Mouse (Mus musculus) induced T-regulatory cell, adult 2 months (primary cell): ENCODE measurements around the gene Dtymk.
"Not testable (repeated sequence)": the region's sequence is repeated elsewhere in the genome, so short reads cannot be mapped to it uniquely, and the experiment has no call there.

Experiments used
- DNase-seq: peaks from one replicate; pipeline ENCODE4 v3.0.0-alpha.2; 2012; ENCODE audit warnings: low read depth

Gene Dtymk

DNA sequence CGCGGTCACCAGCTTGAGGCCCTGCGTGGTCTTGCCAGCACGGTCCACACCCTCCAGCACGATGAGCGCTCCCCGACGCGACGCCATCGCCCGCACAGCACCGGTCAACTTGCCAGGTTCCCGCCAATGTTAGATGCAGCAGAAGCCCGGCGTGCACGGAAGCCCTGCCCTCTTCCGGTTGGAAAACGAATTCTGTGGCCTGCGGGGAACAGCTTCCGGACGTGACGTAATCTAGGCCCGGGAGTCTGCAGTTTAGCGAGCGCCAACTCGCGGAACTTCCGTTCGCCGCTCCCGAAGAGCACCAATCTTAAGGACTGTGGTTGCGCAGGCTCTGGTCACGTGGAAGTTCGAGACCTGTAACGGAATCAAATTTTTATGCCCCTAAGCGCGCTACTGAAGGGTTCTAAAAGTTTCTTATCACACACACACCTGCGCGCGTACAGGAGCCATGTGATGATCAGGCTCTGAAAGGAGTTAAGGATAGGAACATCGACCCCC, at the start of gene Dtymk:
Gene Dtymk, minus strand, starts transcription at position 194 of the 498 bp plus-strand sequence.
- DNase-seq, result peak; percentile 98

DNA sequence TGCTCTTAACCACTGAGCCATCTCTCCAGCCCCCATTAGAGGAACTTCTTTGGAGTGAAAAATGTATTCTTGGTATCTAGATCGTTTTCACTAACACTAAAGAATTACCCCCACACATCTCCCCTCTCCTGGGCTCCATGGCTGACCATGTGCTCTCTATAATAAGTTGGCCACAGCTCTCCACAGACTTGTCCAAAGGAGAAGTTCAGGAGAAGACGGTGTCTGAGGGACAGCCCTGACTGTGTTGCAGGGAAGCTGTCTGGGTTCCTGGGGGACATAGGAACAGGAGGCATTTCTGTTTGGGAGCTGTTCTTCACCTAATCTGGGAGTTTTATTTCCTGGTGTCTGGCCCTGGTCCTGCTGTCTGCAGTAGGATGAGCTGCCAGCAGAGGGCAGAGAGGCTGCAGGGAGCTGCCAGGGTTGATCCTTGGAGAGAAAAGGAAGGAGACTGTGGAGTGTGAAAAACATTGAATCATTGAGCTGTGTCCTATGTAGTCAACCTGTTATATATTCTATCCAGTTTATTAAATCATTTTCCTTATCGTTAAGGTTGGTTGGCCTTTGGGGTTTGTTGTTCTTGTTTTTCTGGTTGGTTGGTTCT, 44.1 kb upstream of the Dtymk start:
- DNase-seq, result not testable (repeated sequence)

DNA sequence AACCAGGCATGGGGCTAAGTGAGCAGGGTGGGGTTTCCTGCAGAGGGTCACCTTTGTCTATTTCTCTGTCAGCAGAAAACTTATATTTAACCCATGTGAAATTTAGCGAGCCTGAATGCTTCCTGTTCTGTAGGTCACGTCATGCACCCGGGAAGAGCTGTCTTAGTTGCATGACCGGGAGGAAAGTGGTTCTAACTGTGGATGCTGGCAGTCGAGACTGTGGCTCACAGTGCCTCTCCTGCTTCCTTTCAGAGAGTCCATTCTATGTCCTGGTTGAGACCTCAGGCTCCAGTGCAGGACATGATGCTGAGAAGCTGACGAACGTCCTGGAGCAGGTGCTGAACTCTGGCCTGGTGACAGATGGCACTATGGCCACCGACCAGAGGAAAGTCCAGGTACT, 36.8 kb upstream of the Dtymk start:
- DNase-seq, result not testable (repeated sequence)

DNA sequence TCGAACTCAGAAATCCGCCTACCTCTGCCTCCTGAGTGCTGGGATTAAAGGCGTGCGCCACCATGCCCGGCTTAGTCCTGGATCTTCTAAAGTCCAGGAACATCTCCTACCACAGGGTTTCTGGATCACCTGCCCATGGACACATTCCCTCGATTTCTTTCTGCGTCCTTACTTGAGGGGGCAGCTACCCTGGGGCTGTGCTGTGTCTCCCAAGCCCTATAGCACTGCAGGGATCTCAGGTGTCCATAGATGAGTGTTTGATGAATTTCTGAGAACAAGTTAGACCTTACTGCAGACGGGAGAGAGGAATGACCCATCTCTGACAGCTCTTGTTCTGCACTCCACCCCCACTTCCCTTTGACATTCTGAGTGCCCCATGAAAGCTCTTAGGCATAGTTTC, 35.6 kb upstream of the Dtymk start:
- no peak for DNase-seq

DNA sequence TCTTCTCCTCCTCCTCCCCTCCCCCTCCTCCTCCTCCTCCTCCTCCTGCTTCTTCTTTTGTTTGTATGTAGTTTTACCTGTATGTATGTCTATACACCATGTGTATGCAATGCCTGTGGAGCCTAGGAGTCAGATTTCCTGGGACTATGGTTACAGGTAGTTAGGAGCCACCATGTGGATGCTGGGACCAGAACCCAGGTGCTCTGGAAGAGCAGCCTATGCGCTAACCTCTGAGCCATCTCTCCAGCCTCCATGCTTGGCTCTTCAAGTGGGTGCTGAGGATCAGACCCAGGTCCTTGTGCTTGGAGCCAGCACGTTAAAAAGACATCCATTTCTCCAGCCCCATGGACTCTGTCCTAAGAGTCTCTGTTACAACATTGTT, 34.8 kb upstream of the Dtymk start:
- DNase-seq, result no peak

DNA sequence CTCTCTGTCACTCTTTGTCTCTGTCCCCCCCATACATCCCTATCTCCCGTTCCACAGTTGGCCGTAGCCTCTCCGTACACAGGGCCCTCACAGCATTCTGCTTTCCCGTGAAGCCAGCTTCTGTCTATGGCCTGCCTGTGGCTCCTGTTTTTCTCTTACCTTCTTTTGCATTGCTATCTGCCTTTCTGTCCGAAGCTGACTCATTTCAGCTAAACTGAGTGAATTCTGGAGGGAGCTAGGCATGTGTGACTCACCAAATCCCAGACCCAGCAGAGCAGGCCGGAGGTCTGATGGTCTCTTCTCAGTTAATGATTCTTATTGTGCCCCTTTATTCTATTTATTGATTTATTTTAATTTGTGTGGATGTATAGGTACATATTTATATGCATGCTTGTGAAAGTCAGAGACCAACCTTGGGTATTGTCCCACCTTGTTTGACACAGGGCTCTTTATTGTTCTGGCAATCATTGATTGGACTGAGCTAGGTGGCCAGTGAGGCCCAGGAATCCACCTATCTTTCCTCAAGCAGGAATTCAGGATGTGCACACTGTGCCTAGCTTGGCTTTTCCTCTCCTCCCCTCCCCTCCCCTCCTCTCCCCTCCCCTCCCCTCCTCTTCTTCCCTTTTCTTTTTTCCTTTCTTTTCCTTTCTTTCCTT, 34.3 kb upstream of the Dtymk start:
- no peak for DNase-seq

DNA sequence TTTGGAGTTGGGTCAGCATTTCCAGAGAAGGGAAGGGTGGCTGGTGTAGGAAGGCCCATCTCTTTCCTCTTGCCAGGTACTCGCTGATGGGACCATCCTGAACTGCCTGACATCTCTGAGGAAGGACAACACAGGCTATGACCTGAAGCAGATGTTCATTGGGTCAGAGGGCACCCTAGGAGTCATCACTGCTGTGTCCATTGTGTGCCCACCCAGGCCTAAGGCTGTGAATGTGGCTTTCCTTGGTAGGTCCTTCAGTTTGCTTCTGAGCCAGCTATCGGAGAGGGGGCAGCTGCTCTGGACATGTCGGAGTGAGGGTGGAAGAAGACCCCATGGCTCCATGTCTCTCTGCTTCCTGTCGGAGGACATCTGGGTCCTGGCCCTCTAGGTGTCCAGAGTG, 33.5 kb upstream of the Dtymk start:
- no peak for DNase-seq

DNA sequence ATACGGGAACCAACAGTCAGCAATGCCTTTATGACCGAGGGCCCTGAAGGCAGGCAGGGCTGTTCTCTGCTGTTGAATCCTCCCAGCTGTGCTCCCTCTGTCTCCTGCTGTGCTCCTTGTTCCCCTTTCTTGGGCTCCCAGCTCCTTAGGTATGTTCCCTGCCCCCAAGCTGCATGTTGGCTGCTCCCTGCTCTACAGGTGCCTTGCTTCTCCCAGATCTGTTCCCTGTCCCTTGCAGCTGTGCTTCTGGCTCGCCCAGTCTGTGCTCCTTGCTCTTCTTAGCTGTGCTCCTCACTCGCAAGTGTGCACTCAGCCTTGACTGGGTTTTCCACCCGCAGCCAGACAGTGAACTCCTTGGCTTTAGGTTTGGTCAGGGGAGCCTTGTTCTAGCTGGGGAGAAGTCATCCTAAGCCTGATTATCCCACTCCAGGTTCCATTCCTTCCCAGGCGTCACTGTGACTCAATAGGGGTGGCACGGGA, 33.0 kb upstream of the Dtymk start:
- DNase-seq, result no peak

DNA sequence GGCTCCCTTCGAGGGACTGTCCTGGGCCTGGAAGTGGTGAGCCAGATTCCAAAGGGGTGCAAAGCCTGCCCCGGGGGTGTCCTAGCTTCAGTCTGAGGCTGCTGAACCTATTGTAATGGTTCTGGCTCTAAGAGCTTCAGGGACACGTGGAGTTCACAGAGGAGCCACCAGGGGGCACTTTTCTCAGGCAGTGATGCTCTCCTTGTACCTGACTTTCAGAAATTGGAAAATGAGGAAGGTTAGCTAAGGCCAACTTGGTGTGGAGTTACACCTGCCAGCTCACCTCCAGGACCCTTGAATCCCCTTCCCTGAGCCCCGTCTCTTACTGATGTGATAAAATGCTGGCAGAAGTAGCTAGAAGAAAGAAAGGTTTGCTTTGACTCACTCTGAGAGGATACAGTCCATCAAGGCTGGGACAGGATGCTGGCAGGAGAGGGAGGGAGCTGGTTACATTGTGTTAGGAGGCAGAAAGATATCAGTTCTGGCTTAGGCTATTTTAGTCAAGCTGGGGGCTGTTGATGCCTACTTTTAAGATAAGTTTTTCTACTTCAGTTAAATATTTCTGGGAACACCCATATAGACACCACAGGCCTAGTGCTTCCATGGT, 31.1 kb upstream of the Dtymk start:
- DNase-seq, result peak; percentile 26

DNA sequence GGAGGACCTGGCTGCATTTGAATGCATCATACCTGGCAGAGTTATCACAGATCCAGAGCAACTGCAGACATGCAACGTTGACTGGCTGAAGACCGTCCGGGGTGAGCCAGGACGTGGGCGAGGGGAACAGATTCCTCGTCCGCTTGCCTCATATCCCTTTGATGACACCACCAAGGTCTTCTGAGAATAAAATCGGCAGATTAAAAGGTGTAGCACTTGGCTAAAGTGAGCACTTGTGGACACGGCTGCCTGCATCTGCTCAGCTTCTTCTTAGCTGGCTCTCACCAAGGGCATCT, 24.8 kb upstream of the Dtymk start:
- no peak for DNase-seq

DNA sequence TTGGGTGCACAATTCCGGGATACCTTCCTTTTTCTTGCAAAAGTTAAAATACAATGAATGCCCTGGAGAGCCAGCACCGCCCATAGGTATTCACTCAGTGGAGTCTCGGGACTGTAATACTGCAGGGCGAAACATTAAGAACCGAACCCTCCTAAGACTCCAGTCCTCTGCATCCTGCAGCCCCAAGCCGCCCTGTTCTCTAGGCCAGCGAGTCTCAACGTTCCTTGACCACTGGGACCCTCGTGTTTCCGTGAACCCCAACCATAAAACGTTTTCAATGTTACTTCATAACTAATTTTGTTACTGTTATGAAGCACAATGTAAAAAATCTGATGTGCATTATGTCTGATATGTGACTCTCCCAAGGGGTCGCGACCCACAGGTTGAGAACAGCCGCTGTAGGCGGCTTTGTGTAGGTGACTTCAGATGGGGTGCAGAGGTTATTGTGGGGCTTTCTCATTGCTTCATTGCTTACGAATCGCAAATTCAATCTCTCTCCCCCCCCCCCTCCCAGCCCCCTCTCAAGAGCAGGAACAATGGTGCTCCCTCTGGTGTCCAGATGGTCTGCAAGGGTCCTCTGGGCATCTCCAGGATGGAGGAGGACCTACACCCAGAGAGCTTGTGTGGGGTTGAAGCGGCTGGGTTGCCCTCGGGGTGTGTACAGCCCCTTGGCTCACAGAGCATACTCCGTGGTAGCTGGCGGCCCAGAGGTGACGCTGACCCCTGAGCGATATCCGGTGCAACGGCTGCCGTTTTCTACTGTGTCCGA, 24.2 kb upstream of the Dtymk start:
- no peak for DNase-seq

DNA sequence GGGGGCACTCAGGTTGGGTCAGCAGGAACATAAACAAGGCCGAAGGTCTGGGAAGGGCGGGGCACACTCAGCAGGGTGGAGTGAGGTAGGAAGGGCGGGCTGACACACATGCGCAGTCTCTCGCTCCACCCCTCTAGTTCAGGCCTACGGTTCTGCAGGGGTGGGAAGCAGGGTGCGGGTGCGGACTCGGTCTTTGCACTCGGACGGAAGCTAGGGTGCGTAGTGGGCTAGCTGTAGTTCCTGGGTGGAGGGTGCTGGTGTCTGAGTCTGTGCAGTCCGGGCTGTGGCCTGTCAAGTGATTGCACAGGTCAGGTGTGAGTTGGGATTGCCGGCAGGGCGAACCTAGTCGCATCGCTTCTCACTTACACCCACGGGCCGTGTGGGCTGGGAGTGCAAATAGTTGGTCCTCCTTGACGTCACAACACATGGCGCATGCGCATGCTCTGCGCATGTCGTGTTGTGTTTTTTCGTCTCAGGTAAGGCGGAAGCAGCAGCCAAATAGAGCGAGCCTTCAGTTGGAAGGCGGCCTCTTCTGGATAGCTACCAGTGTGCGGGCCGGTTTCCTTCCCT, 23.5 kb upstream of the Dtymk start:
- peak; percentile 100 for DNase-seq

DNA sequence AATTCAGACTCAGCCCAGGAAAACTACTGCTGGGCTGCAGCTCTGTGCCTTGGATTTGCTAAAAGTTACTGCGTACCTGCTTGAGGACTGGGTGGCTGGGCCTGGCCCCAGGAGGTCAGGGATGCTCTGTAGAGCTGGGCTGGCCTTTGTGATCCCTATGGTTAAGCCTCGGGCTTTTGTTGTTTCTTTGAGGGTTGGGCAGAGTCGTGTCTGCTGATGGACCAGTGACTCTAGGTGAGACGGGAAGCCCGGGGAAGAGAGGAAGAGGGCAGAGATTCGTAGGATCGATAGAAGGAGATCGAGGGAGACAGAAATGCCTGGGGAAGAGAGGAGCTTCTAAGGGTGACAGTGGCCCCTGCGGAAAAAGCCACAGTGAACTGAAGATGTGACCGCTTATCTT, 22.9 kb upstream of the Dtymk start, which contains the start of gene D2hgdh:
Gene D2hgdh, plus strand, starts transcription at position 301 of the 400 bp plus-strand sequence.
- DNase-seq, result no peak

DNA sequence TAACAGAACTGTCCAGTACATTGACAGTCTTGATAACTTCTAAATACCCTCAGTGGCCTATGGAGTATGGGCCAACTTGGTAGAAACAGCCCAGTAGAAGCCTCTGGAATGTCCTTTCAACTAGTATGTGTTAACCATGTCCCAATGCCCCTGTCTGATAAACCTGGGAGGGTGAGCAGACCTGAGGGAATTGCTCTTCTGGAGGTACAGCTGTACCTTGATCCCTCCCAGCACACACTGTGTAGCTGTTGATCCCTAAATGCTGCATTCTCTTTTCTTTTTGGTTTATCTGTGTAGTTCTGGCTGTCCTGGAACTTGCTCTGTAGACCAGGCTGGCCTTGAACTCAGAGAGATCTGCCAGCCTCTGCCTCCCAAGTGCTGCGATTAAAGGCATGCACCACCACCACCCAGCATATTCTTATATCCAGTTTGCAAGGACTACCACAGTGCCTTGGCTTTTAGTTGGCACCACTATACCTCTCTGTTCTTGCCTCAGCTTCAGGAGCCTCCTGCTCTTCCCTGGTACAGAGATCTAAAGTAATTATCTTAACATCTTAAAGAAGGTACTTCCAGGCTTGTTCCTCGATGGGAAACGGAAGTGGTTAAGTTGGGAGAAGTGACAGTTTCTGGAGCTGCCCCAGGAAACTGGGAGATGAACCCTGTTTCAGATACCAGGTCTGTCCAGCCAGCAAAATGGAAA, 22.2 kb upstream of the Dtymk start:
- DNase-seq, result peak; percentile 37

DNA sequence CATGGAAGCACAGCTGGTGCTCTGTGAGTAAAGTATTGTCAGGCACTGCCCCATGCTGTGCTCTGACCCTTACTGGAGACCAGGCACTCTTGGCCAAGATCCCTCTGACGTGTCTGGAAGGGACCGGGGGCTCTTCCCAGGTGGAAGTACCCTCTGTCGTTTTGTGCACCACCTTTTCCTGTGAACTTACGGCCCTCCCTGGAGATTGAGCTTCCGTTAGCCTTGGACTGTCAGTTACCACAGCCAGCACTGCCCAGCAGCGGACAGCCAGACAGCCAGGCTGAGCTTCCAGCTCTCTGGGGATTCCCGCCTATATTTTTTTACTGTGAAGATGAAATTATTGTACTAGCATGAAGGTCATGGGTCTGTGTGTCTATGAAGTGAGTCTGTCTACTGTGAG, 17.0 kb upstream of the Dtymk start:
- no peak for DNase-seq

DNA sequence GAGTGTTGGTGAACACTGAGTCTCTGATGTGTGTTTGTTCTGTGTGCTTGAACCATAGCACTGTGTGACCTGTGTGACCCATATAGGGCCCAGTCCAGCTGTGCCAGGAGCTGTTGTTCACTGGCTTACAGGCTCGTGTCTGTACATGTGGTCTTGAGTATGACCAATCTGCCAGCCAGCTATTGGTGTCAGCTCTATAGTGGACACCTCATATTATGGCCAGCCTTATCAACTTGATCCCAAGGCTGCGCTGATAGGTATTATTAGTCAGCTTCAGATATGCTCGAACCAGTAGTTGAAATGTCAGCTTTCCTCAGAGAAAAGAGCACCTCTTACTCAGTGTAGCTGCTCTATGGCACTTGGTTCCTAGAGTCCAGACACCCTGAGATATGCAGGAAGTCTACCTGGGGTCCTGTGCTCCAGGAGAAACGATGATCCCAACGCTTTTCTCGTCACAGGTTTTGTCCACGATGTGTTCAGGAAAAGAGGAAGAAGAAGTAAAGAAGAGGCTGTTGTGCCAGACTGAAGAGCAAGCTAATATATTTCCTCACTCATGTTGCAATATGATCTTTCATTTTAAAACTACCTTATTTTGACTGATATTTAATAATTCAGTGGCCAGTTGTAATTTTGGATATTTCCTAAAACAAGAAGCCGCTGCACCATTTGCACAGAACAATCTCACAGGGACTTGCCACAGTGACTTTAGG, 16.2 kb upstream of the Dtymk start:
- DNase-seq, result no peak

DNA sequence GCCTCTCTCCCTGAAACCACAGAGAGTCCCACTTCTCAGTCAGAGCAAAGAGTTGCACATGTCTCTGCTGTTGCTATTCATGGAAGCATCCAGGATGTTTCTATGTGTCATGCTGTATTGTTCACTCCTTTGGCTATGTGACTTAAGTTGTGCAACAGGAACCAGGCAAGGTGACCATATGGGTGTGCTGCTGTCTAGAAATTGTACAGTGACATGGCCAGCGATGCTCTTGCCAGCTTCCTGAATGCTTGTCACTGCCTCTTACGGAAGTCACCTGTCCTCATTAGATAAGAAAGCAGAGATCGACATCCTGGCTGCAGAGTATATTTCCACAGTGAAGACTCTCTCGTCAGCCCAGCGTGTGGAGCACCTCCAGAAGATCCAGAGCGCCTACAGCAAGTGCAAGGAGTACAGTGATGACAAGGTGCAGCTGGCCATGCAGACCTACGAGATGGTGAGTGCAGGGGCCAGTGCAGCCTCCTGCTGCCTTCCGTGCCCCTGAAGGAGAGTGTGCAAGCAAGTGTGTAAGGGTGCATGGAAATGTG, 9.8 kb upstream of the Dtymk start:
- no peak for DNase-seq

DNA sequence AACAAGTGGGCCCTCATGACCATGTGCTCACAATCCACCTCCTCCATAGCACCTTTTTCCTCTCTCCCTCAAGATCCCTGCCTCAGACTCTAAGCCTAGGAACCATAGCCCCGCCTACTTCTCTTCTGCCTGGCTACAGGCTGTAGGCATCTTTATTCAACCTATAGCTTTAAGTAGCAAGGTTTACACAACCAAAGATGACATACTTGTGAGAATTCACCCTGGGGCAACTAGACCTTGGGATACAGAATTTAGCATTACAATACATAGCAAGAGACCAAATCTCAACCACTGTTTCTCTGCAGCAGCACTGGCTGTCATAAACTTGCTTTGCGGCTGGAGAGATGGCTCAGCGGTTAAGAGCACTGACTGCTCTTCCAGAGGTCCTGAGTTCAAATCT, 8.3 kb upstream of the Dtymk start:
- no peak for DNase-seq

DNA sequence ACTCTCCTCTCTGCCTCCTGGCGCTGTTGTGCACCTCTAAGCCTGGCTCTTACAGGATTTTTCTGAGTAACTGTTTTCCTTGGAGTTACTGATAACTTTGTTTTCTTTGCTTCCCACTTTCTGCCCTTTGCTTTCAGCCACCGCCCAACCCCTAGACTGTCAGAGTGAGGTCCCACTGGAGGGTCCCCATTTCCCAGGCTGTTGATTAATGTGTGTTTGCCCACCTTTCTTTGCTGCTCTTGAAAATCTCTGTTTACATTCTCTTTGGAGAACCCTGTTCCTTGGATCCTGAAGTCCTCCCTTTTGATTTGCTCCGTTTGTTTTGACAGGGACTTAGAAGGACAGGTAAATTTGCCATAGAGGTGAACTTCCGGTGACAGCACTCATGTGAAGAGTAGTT, 7.1 kb upstream of the Dtymk start:
- no peak for DNase-seq

DNA sequence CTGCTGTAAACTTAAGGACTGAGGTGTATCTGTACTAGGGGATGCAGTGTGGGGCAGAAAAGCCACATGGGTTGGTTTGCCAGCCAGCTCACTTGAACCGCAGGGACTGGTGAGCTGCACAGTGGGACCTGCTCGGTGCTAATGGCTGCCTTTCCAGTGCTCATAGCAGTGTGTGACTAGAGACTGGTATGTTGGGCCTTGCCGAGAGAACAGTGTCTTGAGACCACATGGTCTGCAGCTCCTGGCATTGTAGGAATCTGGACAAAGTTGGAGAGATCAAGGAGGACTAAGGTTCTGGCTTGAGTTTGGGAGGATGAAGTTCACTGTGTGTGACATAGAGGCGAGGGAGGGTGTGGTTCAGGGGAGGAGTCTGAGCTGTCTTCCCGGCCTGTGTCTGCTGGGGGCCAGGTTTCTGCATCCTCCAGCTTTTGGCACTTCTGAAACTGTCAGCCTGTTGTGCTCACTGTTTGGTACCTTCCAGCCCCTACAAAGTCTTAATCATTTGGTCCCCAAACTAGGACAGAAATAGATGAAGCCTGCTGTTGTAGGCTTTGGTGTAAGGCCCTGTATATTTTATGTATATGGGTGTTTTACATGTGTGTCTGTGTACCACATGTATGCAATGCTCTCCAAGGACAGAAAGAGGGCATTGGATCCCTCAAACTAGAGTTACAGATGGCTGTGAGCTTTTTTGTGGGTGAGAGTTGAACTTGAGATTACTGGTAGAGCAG, 3.7 kb upstream of the Dtymk start:
- peak; percentile 32 for DNase-seq
